Mouse (Mus musculus) intestine, embryonic 14.5 days (tissue): ENCODE data around the gene Colca2. TPM values are rescaled to one million over a fixed set of nuclear protein-coding genes. Genes with fewer than 3 reads are reported as not detected.

Experiments used
- ATAC-seq: fragments of 200-750 bp; cut with Nextera tagmentation; replicated peaks from 2 replicates; pipeline ENCODE4 v1.8.0; 2017; ENCODE audit warnings: low read depth, moderate number of reproducible peaks, moderate TSS enrichment, moderate library complexity; ENCODE audit not compliant: low FRiP score, low TSS enrichment
- DNase-seq: peaks from one replicate; pipeline ENCODE4 v3.0.0-alpha.2; 2018; ENCODE audit warnings: low spot score
- H3K27ac ChIP-seq: fragments of 300-500 bp; sonication (generic); 2 replicates; pipeline ENCODE4 v1.5.1; 2014; ENCODE audit warnings: low read depth, mild to moderate bottlenecking, control low read depth
- H3K27me3 ChIP-seq: fragments of 300-500 bp; sonication (generic); replicated peaks from 2 replicates; pipeline ENCODE4 v1.6.1; 2014; ENCODE audit warnings: low read length, control low read depth; ENCODE audit not compliant: control insufficient read depth, insufficient read depth
- H3K36me3 ChIP-seq: fragments of 300-500 bp; sonication (generic); 2 replicates; pipeline ENCODE4 v1.6.1; 2014; ENCODE audit warnings: low read length, control low read depth; ENCODE audit not compliant: control insufficient read depth, insufficient read depth
- H3K4me1 ChIP-seq: fragments of 300-500 bp; sonication (generic); replicated peaks from 2 replicates; pipeline ENCODE4 v1.6.1; 2014; ENCODE audit warnings: low read length, control low read depth, mixed read lengths; ENCODE audit not compliant: control insufficient read depth, insufficient read depth
- H3K4me2 ChIP-seq: fragments of 300-500 bp; sonication (generic); 2 replicates; pipeline ENCODE4 v1.6.1; 2014; ENCODE audit warnings: low read length
- H3K4me3 ChIP-seq: fragments of 300-500 bp; sonication (generic); 2 replicates; pipeline ENCODE4 v1.5.1; 2014; ENCODE audit warnings: low read depth, low read length, control low read depth, mixed read lengths
- H3K9ac ChIP-seq: fragments of 300-500 bp; sonication (generic); 2 replicates; pipeline ENCODE4 v1.6.1; 2014; ENCODE audit warnings: mild to moderate bottlenecking, low read length
- H3K9me3 ChIP-seq: fragments of 300-500 bp; sonication (generic); 2 replicates; pipeline ENCODE4 v1.6.1; 2016; ENCODE audit warnings: low read length, control low read depth; ENCODE audit not compliant: control insufficient read depth
- WGBS: fragments of 180-500 bp; shearing (Covaris S2); extraction: QIAGEN DNeasy Blood & Tissue Kit; methylation state at CpG from one replicate; pipeline ENCODE4 v1.1.7; 2014; 5-methylcytosine and 5-hydroxymethylcytosine counted together
- polyA plus RNA-seq: library from polyadenylated mRNA; unstranded; fragments of >200 nt; fragmentation: Nextera tagmentation; extraction: Ambion mirVana; gene quantifications from 2 replicates; pipeline ENCODE4 v1.2.1, GENCODE M21; 2014

Colca2 gene
- polyA plus RNA-seq, 1 experiment from 2014 or later = 2.4 TPM

DNA sequence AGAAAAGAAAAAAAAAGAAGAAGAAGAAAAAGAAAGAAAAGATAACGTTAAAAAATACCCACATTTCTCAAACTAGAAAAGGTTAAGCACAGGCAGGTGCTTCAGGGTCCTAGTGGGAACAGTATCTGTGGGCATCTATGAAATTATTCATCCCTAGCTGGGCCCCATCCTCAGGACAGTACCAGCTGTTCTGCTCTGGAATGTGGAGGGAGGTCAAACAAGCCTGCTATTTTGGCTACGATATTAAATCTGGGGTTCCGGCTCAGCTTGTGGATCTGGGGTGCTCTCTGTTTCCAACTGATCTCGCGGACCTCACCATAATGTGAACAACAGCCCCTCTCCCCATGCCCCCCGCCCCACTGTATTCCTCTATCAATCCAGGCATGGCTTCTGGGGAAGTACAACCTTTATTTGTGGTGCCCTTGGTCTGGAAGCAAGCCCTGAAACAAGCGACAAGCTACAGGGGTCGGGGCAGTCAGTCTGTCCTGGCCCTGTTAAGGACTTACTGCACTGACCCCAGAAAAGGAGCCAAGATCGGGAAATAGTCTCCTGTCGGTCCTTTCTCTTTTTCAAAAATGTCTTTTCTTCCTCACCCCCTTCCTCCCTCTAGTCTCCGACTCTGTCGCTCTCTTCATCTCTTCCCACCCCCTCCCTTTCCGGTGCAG is 403 bp downstream of the Colca2 start:
- no peak for DNase-seq
- peak overlapping the region; percentile 54 for H3K4me3 ChIP-seq
- peaks cover 9% of the 10 kb centered on the region for H3K4me1 ChIP-seq
- H3K9me3 ChIP-seq = no peaks in the 10 kb centered on the region
- H3K4me2 ChIP-seq = peak overlapping the region; percentile 85
- peak overlapping the region; percentile 65 for H3K9ac ChIP-seq
- H3K27me3 ChIP-seq = 0 out of 2 replicates have a peak, but pooled peaks cover 5% of the 10 kb centered on the region
- H3K36me3 ChIP-seq = no peaks in the 10 kb centered on the region
- peak overlapping the region; percentile 63; the same call in 1 of the 2 replicates for H3K27ac ChIP-seq
- peak; percentile 32; the same call in 1 of the 2 replicates for ATAC-seq
- WGBS = 16% methylated on average over 13 of the region's 13 CpGs

DNA sequence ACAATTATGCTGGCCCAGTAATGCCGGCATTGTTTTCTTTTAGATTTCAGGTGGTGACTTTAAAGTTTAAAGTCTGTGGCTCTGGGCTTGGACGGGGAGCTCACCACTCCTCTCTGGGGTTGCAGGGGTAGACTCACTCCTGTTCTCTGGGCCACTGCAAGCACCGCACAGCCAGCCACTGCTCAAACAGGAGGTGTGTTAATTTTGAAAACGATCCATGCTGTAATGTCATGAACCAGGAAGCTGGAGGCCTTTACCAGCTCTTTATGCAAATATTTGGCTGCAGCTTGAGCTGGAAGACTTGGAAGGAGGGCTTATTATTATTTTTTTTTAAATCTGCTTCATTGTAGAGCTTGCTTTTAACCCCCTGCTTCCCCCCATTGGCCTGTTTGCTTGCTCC is 3.7 kb downstream of the Colca2 start:
- 20% methylated on average over 4 of the region's 4 CpGs for WGBS
- H3K9me3 ChIP-seq = no peaks in the 10 kb centered on the region
- H3K4me1 ChIP-seq = peaks cover 13% of the 10 kb centered on the region
- no peak overlapping the region for H3K4me3 ChIP-seq
- no peak for ATAC-seq
- no peaks in the 10 kb centered on the region for H3K27me3 ChIP-seq
- H3K27ac ChIP-seq = no peak overlapping the region; the same call in 1 of the 2 replicates
- DNase-seq = peak; percentile 57
- no peak overlapping the region for H3K9ac ChIP-seq
- H3K36me3 ChIP-seq = no peaks in the 10 kb centered on the region
- H3K4me2 ChIP-seq = no peak overlapping the region

GRCm38 (mm10) chr9:51273581-51274154 is 4.7 kb downstream of the Colca2 start:
- Histone ChIP-seq H3K9ac (no peak overlapping the region), H3K9me3 (no peaks in the 10 kb centered on the region), H3K4me2 (no peak overlapping the region), H3K4me3 (no peak overlapping the region), H3K36me3 (no peaks in the 10 kb centered on the region), H3K27ac (no peak overlapping the region), H3K4me1 (peaks cover 13% of the 10 kb centered on the region), H3K27me3 (no peaks in the 10 kb centered on the region)
- 56% methylated on average over 9 of the region's 9 CpGs for WGBS
- no peak for ATAC-seq
- no peak for DNase-seq

DNA sequence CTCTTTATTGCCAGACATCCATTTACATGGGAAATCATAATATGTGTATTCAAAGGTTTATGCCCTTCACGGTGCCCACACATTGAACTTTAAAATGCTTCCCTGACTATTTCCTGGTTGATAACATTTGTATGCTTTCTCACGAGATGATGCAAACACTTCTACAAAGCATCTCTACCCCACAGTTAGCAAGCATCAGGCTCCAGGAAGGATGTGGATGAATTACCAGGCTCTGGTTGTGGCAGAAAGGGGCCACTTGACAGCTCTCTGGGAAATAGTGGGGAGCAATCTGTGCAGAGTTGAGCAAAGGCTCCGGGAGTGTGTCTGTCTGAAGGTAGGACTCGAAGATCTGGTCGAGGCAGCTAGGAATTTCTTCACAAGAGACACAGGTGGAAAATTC is 6.3 kb downstream of the Colca2 start:
- Histone ChIP-seq H3K9me3 (no peaks in the 10 kb centered on the region), H3K4me2 (no peak overlapping the region), H3K9ac (no peak overlapping the region), H3K4me1 (peaks cover 8% of the 10 kb centered on the region), H3K4me3 (no peak overlapping the region), H3K27ac (no peak overlapping the region), H3K27me3 (no peaks in the 10 kb centered on the region), H3K36me3 (no peaks in the 10 kb centered on the region)
- no peak for ATAC-seq
- 60% methylated on average over 5 of the region's 5 CpGs for WGBS
- no peak for DNase-seq

GRCm38 (mm10) chr9:51271073-51271472 is 7.3 kb downstream of the Colca2 start:
- no peak overlapping the region for H3K27ac ChIP-seq
- DNase-seq = no peak
- WGBS = 81% methylated on average over 8 of the region's 8 CpGs

GRCm38 (mm10) chr9:51268852-51269251 is 9.5 kb downstream of the Colca2 start:
- no peak for ATAC-seq
- no peak for DNase-seq
- H3K27me3 ChIP-seq = no peaks in the 10 kb centered on the region

More at GRCm38 (mm10) chr9:51271073-51271472, 7.3 kb downstream of the Colca2 start:
- no peak for ATAC-seq
- Histone ChIP-seq H3K27me3 (no peaks in the 10 kb centered on the region), H3K9ac (no peak overlapping the region), H3K36me3 (no peaks in the 10 kb centered on the region), H3K4me3 (no peak overlapping the region), H3K9me3 (no peaks in the 10 kb centered on the region), H3K4me2 (no peak overlapping the region), H3K4me1 (peaks cover 8% of the 10 kb centered on the region)

GRCm38 (mm10) chr9:51258426-51258825 is 19.9 kb downstream of the Colca2 start:
- H3K4me1 ChIP-seq = 0 out of 2 replicates have a peak, but pooled peaks cover 3% of the 10 kb centered on the region
- H3K9ac ChIP-seq = no peak overlapping the region
- no peak overlapping the region for H3K4me3 ChIP-seq
- H3K36me3 ChIP-seq = no peaks in the 10 kb centered on the region
- no peak overlapping the region for H3K4me2 ChIP-seq
- no peak overlapping the region for H3K27ac ChIP-seq
- WGBS = 89% methylated on average over 5 of the region's 5 CpGs
- ATAC-seq (no peak), DNase-seq (no peak)
- no peaks in the 10 kb centered on the region for H3K27me3 ChIP-seq
- H3K9me3 ChIP-seq = 0 out of 2 replicates have a peak, but pooled peaks cover 3% of the 10 kb centered on the region

More at GRCm38 (mm10) chr9:51268852-51269251, 9.5 kb downstream of the Colca2 start:
- no peak overlapping the region for H3K4me3 ChIP-seq
- H3K4me1 ChIP-seq = peaks cover 8% of the 10 kb centered on the region
- no peak overlapping the region for H3K27ac ChIP-seq
- H3K36me3 ChIP-seq = no peaks in the 10 kb centered on the region
- 74% methylated on average over 5 of the region's 5 CpGs for WGBS
- H3K9me3 ChIP-seq = no peaks in the 10 kb centered on the region
- H3K4me2 ChIP-seq = no peak overlapping the region
- no peak overlapping the region for H3K9ac ChIP-seq

GRCm38 (mm10) chr9:51256780-51257502 is 21.4 kb downstream of the Colca2 start:
- DNase-seq (no peak), ATAC-seq (no peak)
- 0 out of 2 replicates have a peak, but pooled peaks cover 3% of the 10 kb centered on the region for H3K4me1 ChIP-seq
- H3K4me3 ChIP-seq = no peak overlapping the region
- no peak overlapping the region for H3K9ac ChIP-seq
- no peak overlapping the region for H3K27ac ChIP-seq
- H3K27me3 ChIP-seq = no peaks in the 10 kb centered on the region
- 0 out of 2 replicates have a peak, but pooled peaks cover 3% of the 10 kb centered on the region for H3K9me3 ChIP-seq
- H3K4me2 ChIP-seq = no peak overlapping the region
- WGBS = 67% methylated on average over 4 of the region's 4 CpGs
- no peaks in the 10 kb centered on the region for H3K36me3 ChIP-seq
